Mouse (Mus musculus) liver, embryonic 11.5 days (tissue): ENCODE results near the gene Spata6. TPM values are rescaled to one million over a fixed set of nuclear protein-coding genes. Genes with fewer than 3 reads are reported as not detected.

Experiments used
- ATAC-seq: fragments of 200-750 bp; cut with Nextera tagmentation; replicated peaks from 2 replicates; pipeline ENCODE4 v1.8.0; 2017; ENCODE audit warnings: moderate number of reproducible peaks, mild to moderate bottlenecking, moderate TSS enrichment, moderate library complexity; ENCODE audit not compliant: low FRiP score
- DNase-seq: peaks from one replicate; pipeline ENCODE4 v3.0.0-alpha.2; 2017; ENCODE audit warnings: low spot score
- H3K27ac ChIP-seq: fragments of 300-500 bp; sonication (generic); 2 replicates; pipeline ENCODE4 v1.5.1; 2014; ENCODE audit warnings: mild to moderate bottlenecking, low read depth, low read length, control low read depth
- H3K27me3 ChIP-seq: fragments of 300-500 bp; sonication (generic); replicated peaks from 2 replicates; pipeline ENCODE4 v1.6.1; 2014; ENCODE audit warnings: low read length, mixed read lengths; ENCODE audit not compliant: control insufficient read depth, insufficient read depth
- H3K36me3 ChIP-seq: fragments of 300-500 bp; sonication (generic); 2 replicates; pipeline ENCODE4 v1.6.1; 2014; ENCODE audit warnings: mild to moderate bottlenecking, low read length, moderate library complexity, mixed read lengths; ENCODE audit not compliant: control insufficient read depth, insufficient read depth
- H3K4me1 ChIP-seq: fragments of 300-500 bp; sonication (generic); replicated peaks from 2 replicates; pipeline ENCODE4 v1.6.1; 2014; ENCODE audit warnings: low read length, mixed read lengths; ENCODE audit not compliant: control insufficient read depth, insufficient read depth
- H3K4me2 ChIP-seq: fragments of 300-500 bp; sonication (generic); 2 replicates; pipeline ENCODE4 v1.6.1; 2014; ENCODE audit warnings: mild to moderate bottlenecking, control low read depth, moderate library complexity
- H3K4me3 ChIP-seq: fragments of 300-500 bp; sonication (generic); 2 replicates; pipeline ENCODE4 v1.5.1; 2014; ENCODE audit warnings: low read depth, low read length, control low read depth
- H3K9ac ChIP-seq: fragments of 300-500 bp; sonication (generic); 2 replicates; pipeline ENCODE4 v1.6.1; 2014; ENCODE audit warnings: low read depth, low read length, control low read depth
- H3K9me3 ChIP-seq: fragments of 300-500 bp; sonication (generic); 2 replicates; pipeline ENCODE4 v1.6.1; 2016; ENCODE audit warnings: low read length, inconsistent platforms, mixed read lengths; ENCODE audit not compliant: control insufficient read depth
- WGBS: fragments of 180-500 bp; shearing (Covaris S2); extraction: QIAGEN DNeasy Blood & Tissue Kit; methylation state at CpG from one replicate; pipeline ENCODE4 v1.1.7; 2014; 5-methylcytosine and 5-hydroxymethylcytosine counted together
- polyA plus RNA-seq: library from polyadenylated mRNA; unstranded; fragments of >200 nt; fragmentation: Nextera tagmentation; extraction: Ambion mirVana; gene quantifications from 2 replicates; pipeline ENCODE4 v1.2.1, GENCODE M21; 2014

The Spata6 gene
- polyA plus RNA-seq, 1 experiment from 2014 or later, result 10.3 TPM

DNA sequence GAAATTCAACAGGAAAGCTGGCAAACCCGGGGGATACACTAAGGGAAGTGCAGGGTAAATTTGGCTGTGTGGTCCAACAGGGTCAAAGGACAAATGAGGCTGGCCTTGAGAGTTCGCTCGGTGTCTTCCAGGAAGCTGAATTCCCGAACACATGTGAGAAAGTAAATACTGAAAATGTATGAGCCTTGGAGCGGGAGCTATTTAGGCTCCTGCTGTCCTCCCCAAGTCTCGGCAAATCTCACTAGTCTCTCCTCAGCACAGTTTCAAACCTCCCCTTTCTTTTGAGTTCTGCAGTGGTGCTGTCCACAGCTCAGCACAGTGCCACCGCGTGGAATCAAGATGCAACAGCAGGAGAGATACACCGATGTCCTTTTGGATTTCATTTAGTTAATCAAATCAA is 32.8 kb upstream of the Spata6 start:
- peak overlapping the region; percentile 44 for H3K4me2 ChIP-seq
- no peak for DNase-seq
- H3K4me1 ChIP-seq, result no peaks in the 10 kb centered on the region
- 7% methylated on average over 9 of the region's 9 CpGs for WGBS
- ATAC-seq, result peak; percentile 65; the same call in 1 of the 2 replicates
- no peak overlapping the region for H3K27ac ChIP-seq
- H3K4me3 ChIP-seq, result peak overlapping the region; percentile 12; the same call in 1 of the 2 replicates
- no peaks in the 10 kb centered on the region for H3K9me3 ChIP-seq
- no peaks in the 10 kb centered on the region for H3K27me3 ChIP-seq
- no peaks in the 10 kb centered on the region for H3K36me3 ChIP-seq
- H3K9ac ChIP-seq, result no peak overlapping the region

DNA sequence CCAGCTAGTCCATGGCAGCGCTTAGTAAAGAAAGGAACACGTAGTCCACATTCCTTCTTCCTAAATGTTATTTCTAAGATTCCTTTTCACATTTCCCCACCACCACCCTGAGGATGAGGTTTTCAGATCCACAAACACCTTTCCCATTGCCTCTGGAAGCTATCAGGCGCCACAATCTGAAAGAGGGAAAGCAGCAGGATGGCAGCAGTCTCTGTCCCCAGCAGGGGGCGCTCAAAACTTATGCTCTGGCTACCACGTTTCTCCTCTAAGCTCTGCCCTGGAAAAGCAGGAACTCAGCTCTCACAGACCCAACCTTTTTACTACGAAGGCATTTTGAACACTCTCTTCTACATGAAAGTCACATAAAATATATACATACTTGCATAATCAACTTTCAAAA is 32.2 kb upstream of the Spata6 start:
- 14% methylated on average over 6 of the region's 6 CpGs for WGBS

DNA sequence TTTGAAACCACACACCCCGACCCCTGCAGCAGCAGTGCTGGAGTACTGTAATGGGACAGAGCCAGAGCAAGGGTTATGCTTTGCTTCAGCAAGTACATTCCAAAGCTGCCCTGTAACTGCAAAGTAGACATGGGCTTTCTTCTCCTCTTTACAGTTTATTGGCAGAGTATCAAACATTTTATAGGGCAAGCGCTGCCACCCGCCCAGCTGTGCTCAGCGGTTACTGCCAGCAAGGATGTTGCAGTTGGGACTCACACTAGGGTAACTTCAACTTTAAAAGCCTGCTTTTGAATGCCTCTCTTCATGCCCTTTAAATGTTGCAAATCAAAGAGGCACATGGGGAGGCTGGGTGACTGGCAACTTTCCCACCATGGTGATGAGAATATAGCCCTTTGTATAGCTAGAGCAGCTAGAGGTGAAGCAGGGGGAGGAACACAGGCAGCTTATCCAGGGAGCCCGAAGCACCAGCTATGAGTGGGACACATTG is 28.7 kb upstream of the Spata6 start:
- ATAC-seq, result no peak
- H3K4me3 ChIP-seq, result no peak overlapping the region

More for the DNA sequence above, 32.2 kb upstream of the Spata6 start:
- H3K27ac ChIP-seq, result no peak overlapping the region
- DNase-seq (peak; percentile 72), ATAC-seq (peak; percentile 74)
- H3K9ac ChIP-seq, result no peak overlapping the region
- no peaks in the 10 kb centered on the region for H3K27me3 ChIP-seq
- peak overlapping the region; percentile 57 for H3K4me2 ChIP-seq
- no peaks in the 10 kb centered on the region for H3K36me3 ChIP-seq
- H3K4me1 ChIP-seq, result no peaks in the 10 kb centered on the region
- H3K9me3 ChIP-seq, result no peaks in the 10 kb centered on the region
- H3K4me3 ChIP-seq, result 0 out of 2 replicates have a peak overlapping the region, but pooled peaks have one; percentile 14

DNA sequence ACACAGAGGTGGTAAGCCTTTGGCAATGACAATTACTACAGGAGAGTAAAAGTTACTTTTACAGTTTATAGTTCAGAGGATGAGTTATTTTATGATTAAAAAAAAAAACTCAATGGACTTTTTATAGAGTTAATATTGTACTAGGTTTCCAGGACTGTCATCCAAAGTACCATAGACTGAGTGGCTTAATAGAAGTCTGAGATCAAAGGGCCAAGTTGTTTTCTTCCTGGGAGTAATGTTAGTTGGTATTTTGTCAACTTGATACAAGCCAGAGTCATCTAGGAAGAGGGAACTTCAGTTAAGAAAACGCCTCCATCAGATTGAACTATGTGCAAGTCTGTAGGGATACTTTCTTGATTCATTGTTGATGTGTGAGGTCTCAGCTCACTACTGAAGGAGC is 18.4 kb upstream of the Spata6 start:
- H3K36me3 ChIP-seq, result no peaks in the 10 kb centered on the region
- no peaks in the 10 kb centered on the region for H3K4me1 ChIP-seq
- H3K9ac ChIP-seq, result no peak overlapping the region
- ATAC-seq (no peak), DNase-seq (no peak)
- H3K4me3 ChIP-seq, result no peak overlapping the region
- 51% methylated on average over 1 of the region's 1 CpGs for WGBS
- H3K9me3 ChIP-seq, result no peaks in the 10 kb centered on the region
- no peaks in the 10 kb centered on the region for H3K27me3 ChIP-seq
- H3K27ac ChIP-seq, result no peak overlapping the region
- no peak overlapping the region for H3K4me2 ChIP-seq

More for the DNA sequence above, 28.7 kb upstream of the Spata6 start:
- Histone ChIP-seq H3K4me1 (no peaks in the 10 kb centered on the region), H3K9me3 (no peaks in the 10 kb centered on the region), H3K36me3 (no peaks in the 10 kb centered on the region), H3K4me2 (no peak overlapping the region), H3K27me3 (no peaks in the 10 kb centered on the region), H3K9ac (no peak overlapping the region), H3K27ac (no peak overlapping the region)
- no peak for DNase-seq
- 75% methylated on average over 5 of the region's 5 CpGs for WGBS

DNA sequence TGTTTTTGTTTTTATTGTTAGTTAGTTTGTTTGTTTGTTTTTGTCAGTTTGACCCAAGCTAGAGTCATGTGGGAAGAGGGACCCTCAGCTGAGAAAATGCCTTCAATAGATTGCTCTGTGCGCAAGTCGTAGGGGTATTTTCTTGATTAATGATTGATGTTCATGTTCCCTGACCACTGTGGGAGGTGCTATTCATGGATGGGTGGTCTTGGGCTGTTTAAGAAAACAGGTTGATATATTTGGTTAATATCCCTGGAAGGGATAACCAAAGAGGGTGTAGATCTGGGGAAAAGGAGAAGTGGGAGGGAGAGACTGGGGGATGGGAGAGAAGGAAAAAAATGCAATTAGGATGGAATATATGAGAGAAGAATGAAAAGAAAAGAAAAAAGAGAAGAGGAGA is 15.7 kb upstream of the Spata6 start:
- no peak for ATAC-seq
- Histone ChIP-seq H3K9me3 (no peaks in the 10 kb centered on the region), H3K27ac (no peak overlapping the region), H3K4me1 (no peaks in the 10 kb centered on the region), H3K4me2 (no peak overlapping the region), H3K36me3 (no peaks in the 10 kb centered on the region), H3K9ac (no peak overlapping the region), H3K27me3 (no peaks in the 10 kb centered on the region), H3K4me3 (no peak overlapping the region)
- WGBS, result 88% methylated on average over 2 of the region's 2 CpGs
- no peak for DNase-seq

DNA sequence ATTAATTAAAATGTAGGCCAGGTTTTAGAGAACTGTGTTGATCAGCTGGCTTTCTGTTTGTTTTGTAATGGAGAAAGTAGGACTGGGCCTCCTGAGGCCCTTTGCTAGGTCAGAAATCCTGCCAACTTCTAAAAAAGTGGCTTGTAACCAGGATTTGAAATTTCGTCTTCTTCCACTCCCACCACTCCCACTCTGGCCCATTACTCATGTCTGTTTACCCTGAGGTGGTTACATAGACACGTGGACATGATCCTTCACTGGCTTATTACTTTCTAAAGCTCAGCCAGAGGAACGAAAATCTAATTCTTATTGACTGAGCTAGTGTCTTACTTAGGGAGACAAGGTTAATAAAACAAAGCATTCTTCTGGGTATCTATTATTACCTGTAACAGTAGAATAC is 14.8 kb upstream of the Spata6 start:
- Histone ChIP-seq H3K27me3 (no peaks in the 10 kb centered on the region), H3K9ac (no peak overlapping the region), H3K36me3 (no peaks in the 10 kb centered on the region), H3K9me3 (no peaks in the 10 kb centered on the region), H3K27ac (no peak overlapping the region), H3K4me1 (no peaks in the 10 kb centered on the region), H3K4me2 (no peak overlapping the region), H3K4me3 (no peak overlapping the region)
- WGBS, result 66% methylated on average over 3 of the region's 3 CpGs
- no peak for DNase-seq
- no peak for ATAC-seq

DNA sequence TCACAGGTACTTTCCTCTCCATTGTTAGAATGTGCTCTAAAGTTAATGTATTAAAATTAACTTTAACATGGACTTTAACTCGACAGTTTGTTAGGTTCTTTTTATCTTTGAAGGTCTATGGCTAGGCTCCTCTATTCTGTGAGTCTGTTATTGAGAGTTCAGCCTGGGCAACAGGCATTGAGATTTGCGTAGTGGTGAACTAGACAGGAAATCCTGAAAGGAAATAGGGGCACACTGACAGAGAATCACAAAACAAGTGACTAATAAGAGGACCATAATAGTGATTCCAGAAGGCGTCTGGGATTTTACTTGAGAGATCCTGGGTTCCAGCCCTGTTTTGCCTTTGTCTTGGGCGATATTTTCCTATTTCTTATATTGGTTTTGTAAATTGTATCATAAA is 488 bp upstream of the Spata6 start:
- H3K36me3 ChIP-seq, result no peaks in the 10 kb centered on the region
- peaks cover 7% of the 10 kb centered on the region; the same call in 1 of the 2 replicates for H3K4me1 ChIP-seq
- no peak for DNase-seq
- H3K27me3 ChIP-seq, result no peaks in the 10 kb centered on the region
- no peak overlapping the region for H3K27ac ChIP-seq
- peak overlapping the region; percentile 86 for H3K4me2 ChIP-seq
- WGBS, result 47% methylated on average over 4 of the region's 4 CpGs
- H3K9me3 ChIP-seq, result no peaks in the 10 kb centered on the region
- H3K4me3 ChIP-seq, result peak overlapping the region; percentile 64
- ATAC-seq, result no peak
- no peak overlapping the region for H3K9ac ChIP-seq

DNA sequence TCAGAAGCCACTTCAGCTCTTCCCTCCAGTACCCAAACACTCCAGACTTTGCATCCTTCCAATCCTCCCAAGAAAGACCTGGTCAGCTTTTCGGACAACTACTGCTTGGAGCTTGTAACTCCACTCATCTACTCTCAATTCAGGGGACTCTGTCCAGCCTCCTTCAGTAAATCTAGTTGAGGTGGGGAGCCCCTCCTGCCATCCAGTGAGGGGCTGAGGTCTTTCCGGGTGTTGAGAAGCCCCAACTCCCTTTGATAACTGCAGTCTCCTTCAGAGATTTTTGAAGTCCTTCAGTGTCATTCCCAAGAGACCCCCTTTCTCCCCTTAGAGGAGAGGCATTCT is 849 bp downstream of the Spata6 start:
- Histone ChIP-seq H3K27ac (peak overlapping the region; percentile 3; the same call in 1 of the 2 replicates), H3K9me3 (no peaks in the 10 kb centered on the region), H3K4me3 (peak overlapping the region; percentile 64), H3K4me1 (peaks cover 7% of the 10 kb centered on the region; the same call in 1 of the 2 replicates), H3K9ac (peak overlapping the region; percentile 66), H3K27me3 (no peaks in the 10 kb centered on the region), H3K36me3 (no peaks in the 10 kb centered on the region), H3K4me2 (peak overlapping the region; percentile 86)
- DNase-seq, result no peak
- 27% methylated on average over 2 of the region's 2 CpGs for WGBS
- no peak for ATAC-seq

DNA sequence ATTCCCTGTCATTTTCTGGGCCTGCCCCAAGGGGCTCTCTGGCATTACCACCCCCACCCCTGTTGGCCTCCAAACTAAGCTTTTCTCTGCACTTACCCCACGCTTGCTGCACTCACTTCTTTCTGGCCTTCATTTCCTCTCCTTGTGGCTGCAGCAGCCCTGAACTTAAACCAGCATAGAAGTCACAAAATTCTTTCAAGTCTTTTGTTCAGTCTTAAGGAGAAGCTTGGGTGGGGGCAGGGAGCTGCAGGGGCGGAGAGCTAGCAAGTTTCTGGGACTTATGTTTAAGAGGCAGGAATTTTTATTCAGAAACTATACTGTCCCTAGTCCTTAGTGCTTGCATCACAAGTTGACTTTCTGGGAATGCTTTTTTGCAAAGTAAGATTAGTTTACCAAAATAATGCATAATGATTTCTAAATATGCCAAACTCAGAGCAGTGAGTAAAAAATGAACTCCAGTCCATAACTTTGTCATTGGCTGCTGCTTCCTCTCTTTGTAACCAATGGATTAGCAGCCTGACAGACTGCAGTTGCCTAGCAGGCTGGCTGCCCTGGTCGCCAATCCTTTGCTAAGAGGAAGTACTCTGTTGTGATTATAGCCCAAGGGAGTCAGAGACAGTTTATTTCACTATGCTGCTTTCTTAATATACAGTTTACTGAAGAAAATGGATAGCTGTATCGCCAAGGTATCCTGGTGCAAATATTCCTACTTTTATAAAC is 1.5 kb downstream of the Spata6 start:
- DNase-seq (no peak), ATAC-seq (no peak)
- 39% methylated on average over 4 of the region's 4 CpGs for WGBS
- no peaks in the 10 kb centered on the region for H3K36me3 ChIP-seq
- peaks cover 7% of the 10 kb centered on the region; the same call in 1 of the 2 replicates for H3K4me1 ChIP-seq
- H3K9me3 ChIP-seq, result no peaks in the 10 kb centered on the region
- H3K9ac ChIP-seq, result no peak overlapping the region
- H3K4me3 ChIP-seq, result peak overlapping the region; percentile 64
- H3K27me3 ChIP-seq, result no peaks in the 10 kb centered on the region
- peak overlapping the region; percentile 2; the same call in 1 of the 2 replicates for H3K27ac ChIP-seq
- peak overlapping the region; percentile 86 for H3K4me2 ChIP-seq
